22 mouse cellular contexts compared by ENCODE assay signal in the genomic region with DNA sequence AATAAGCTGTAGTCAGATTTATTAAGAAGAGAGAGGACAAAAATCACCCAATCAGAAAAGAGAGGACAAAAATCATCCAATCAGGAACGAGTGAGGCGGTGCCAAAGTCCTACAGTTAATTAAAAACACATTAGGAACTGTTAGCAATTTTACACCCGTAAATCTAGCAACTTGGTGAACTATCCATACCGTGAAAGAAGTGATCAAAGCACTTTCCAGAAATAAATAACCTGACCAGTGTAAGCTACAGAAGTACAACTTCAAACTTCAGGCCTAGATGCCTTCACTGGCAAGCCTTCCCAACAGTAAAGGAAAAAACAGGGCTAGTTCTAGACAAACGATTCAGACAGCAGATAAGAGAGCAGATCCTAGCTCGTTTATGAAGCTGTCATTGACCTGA.
"Had no signal": no experiment of that assay in that cellular context is flagged by ENCODE, and none has a peak within 500 bp of the region (broad histone marks: within the 10 kb centered on the region; RNA-seq: fewer than 3 reads in every experiment).

No protein-coding gene starts in this region.

- DNase-seq: kidney, adult 2 months; kidney, postnatal 10 days; kidney, postnatal 4 days; left cerebral cortex, postnatal 4 days; liver, postnatal 0 days; lung, embryonic 14.5 days; right cerebral cortex, adult 18-20 months; right cerebral cortex, postnatal 14 days; right cerebral cortex, postnatal 4 days; thymus, postnatal 25 days had no signal

- H3K27ac ChIP-seq: limb, embryonic 12.5 days; limb, embryonic 15.5 days; liver, embryonic 14.5 days; macrophage; midbrain, embryonic 10.5 days; midbrain, embryonic 15.5 days; neural tube, embryonic 12.5 days; neural tube, embryonic 15.5 days had no signal

- H3K4me2 ChIP-seq: limb, embryonic 12.5 days; limb, embryonic 15.5 days; liver, embryonic 11.5 days; lung, embryonic 14.5 days; midbrain, embryonic 15.5 days; neural tube, embryonic 12.5 days; neural tube, embryonic 15.5 days had no signal

- H3K27me3 ChIP-seq: limb, embryonic 12.5 days; limb, embryonic 15.5 days; megakaryocyte, embryonic 14.5 days; midbrain, embryonic 15.5 days; neural tube, embryonic 12.5 days; neural tube, embryonic 15.5 days had no signal

- H3K9ac ChIP-seq: limb, embryonic 12.5 days; limb, embryonic 15.5 days; liver, embryonic 14.5 days; liver, postnatal 0 days; lung, embryonic 14.5 days; midbrain, embryonic 15.5 days; neural tube, embryonic 12.5 days; neural tube, embryonic 15.5 days had no signal

- ATAC-seq: intestine, embryonic 16.5 days; liver, postnatal 0 days; lung, postnatal 0 days; midbrain, embryonic 15.5 days had no signal

- H3K9me3 ChIP-seq: limb, embryonic 15.5 days; megakaryocyte, embryonic 14.5 days; midbrain, embryonic 15.5 days; neural tube, embryonic 15.5 days had no signal

- H3K4me3 ChIP-seq: limb, embryonic 12.5 days; limb, embryonic 15.5 days; megakaryocyte, embryonic 14.5 days; midbrain, embryonic 10.5 days; midbrain, embryonic 15.5 days; neural tube, embryonic 12.5 days; neural tube, embryonic 15.5 days had no signal

- H3K4me1 ChIP-seq: limb, embryonic 12.5 days; limb, embryonic 15.5 days; megakaryocyte, embryonic 14.5 days; midbrain, embryonic 10.5 days; midbrain, embryonic 15.5 days; neural tube, embryonic 12.5 days; neural tube, embryonic 15.5 days had no signal

- H3K36me3 ChIP-seq: limb, embryonic 12.5 days; limb, embryonic 15.5 days; midbrain, embryonic 15.5 days; neural tube, embryonic 12.5 days; neural tube, embryonic 15.5 days had no signal
